Mouse (Mus musculus): ENCODE results near the gene Rnf223. TPM values are rescaled to one million over a fixed set of nuclear protein-coding genes. Genes with fewer than 3 reads are reported as not detected.

Rnf223 gene
- polyA plus RNA-seq, 2 experiments, result 0.13 to 0.27 TPM

- 58% methylated on average over 9 of the region's 9 CpGs for WGBS (ENCODE audit: insufficient replicate concordance)
- no peak overlapping the region for H3K27ac ChIP-seq
- H3K4me2 ChIP-seq (ENCODE audit: low read depth), result no peak overlapping the region
- H3K36me3 ChIP-seq (replicated peaks; ENCODE audit: control insufficient read depth, insufficient read depth, low read depth), result no peaks in the 10 kb centered on the region
- no peak overlapping the region for H3K9ac ChIP-seq (replicated peaks)
- H3K4me1 ChIP-seq (replicated peaks; ENCODE audit: control insufficient read depth in 2 of 2, insufficient read depth in 2 of 2, low read length in 1 of 2), result peaks cover 0 to 4% of the 10 kb centered on the region in 2 experiments; a peak in 2 of 4 replicates
- no peak for TF ChIP-seq CTCF (IDR thresholded peaks at IDR 0.05; ENCODE audit: low read depth)
- no peak for TF ChIP-seq EP300 (IDR thresholded peaks at IDR 0.05; ENCODE audit: low read depth)
- no peaks in the 10 kb centered on the region for H3K9me3 ChIP-seq (ENCODE audit: control insufficient read depth, low read length)
- no peaks in the 10 kb centered on the region for H3K27me3 ChIP-seq (ENCODE audit: control insufficient read depth, insufficient read depth, low read length)
- DNase-seq (ENCODE audit: low read depth in 3 of 3, low spot score in 3 of 3), result no peak
- no peak for ATAC-seq (ENCODE audit: insufficient read depth)
- no peak overlapping the region for H3K4me3 ChIP-seq (ENCODE audit: insufficient read depth in 1 of 2, low read depth in 2 of 2, low read length in 2 of 2)
These were observed 32.4 kb upstream of the Rnf223 start for GRCm38 (mm10) chr4:156097770-156098366.

- Histone ChIP-seq H3K36me3 (replicated peaks; ENCODE audit: control insufficient read depth, insufficient read depth, low read depth) (no peaks in the 10 kb centered on the region), H3K4me3 (ENCODE audit: insufficient read depth in 1 of 2, low read depth in 2 of 2, low read length in 2 of 2) (no peak overlapping the region), H3K27me3 (ENCODE audit: control insufficient read depth, insufficient read depth, low read length) (no peaks in the 10 kb centered on the region), H3K9ac (replicated peaks) (no peak overlapping the region), H3K4me2 (ENCODE audit: low read depth) (no peak overlapping the region), H3K27ac (no peak overlapping the region), H3K4me1 (replicated peaks; ENCODE audit: control insufficient read depth in 2 of 2, insufficient read depth in 2 of 2, low read length in 1 of 2) (no peaks in the 10 kb centered on the region), H3K9me3 (ENCODE audit: control insufficient read depth, low read length) (no peaks in the 10 kb centered on the region)
- no peak for DNase-seq (ENCODE audit: low read depth in 3 of 3, low spot score in 3 of 3)
- WGBS (ENCODE audit: insufficient replicate concordance), result 55% methylated on average over 6 of the region's 6 CpGs
- no peak for ATAC-seq (ENCODE audit: insufficient read depth)
- no peak for TF ChIP-seq CTCF (IDR thresholded peaks at IDR 0.05; ENCODE audit: low read depth)
- no peak for TF ChIP-seq EP300 (IDR thresholded peaks at IDR 0.05; ENCODE audit: low read depth)
These were observed 30.9 kb upstream of the Rnf223 start for GRCm38 (mm10) chr4:156099427-156099826.

GRCm38 (mm10) chr4:156100501-156100900, 29.8 kb upstream of the Rnf223 start:
- ATAC-seq (ENCODE audit: insufficient read depth), result no peak
- no peak overlapping the region for H3K27ac ChIP-seq
- no peak overlapping the region for H3K4me3 ChIP-seq (ENCODE audit: insufficient read depth in 1 of 2, low read depth in 2 of 2, low read length in 2 of 2)
- H3K9me3 ChIP-seq (ENCODE audit: control insufficient read depth, low read length), result no peaks in the 10 kb centered on the region
- TF ChIP-seq EP300 (IDR thresholded peaks at IDR 0.05; ENCODE audit: low read depth) (no peak), CTCF (IDR thresholded peaks at IDR 0.05; ENCODE audit: low read depth) (no peak)
- DNase-seq (ENCODE audit: low read depth in 3 of 3, low spot score in 3 of 3), result no peak
- no peak overlapping the region for H3K9ac ChIP-seq (replicated peaks)
- H3K36me3 ChIP-seq (replicated peaks; ENCODE audit: control insufficient read depth, insufficient read depth, low read depth), result no peaks in the 10 kb centered on the region
- no peak overlapping the region for H3K4me2 ChIP-seq (ENCODE audit: low read depth)
- 54% methylated on average over 5 of the region's 5 CpGs for WGBS (ENCODE audit: insufficient replicate concordance)
- H3K27me3 ChIP-seq (ENCODE audit: control insufficient read depth, insufficient read depth, low read length), result no peaks in the 10 kb centered on the region
- H3K4me1 ChIP-seq (replicated peaks; ENCODE audit: control insufficient read depth in 2 of 2, insufficient read depth in 2 of 2, low read length in 1 of 2), result no peaks in the 10 kb centered on the region

- Histone ChIP-seq H3K4me2 (ENCODE audit: low read depth) (no peak overlapping the region), H3K4me3 (ENCODE audit: insufficient read depth in 1 of 2, low read depth in 2 of 2, low read length in 2 of 2) (no peak overlapping the region), H3K4me1 (replicated peaks; ENCODE audit: control insufficient read depth in 2 of 2, insufficient read depth in 2 of 2, low read length in 1 of 2) (no peaks in the 10 kb centered on the region), H3K36me3 (replicated peaks; ENCODE audit: control insufficient read depth, insufficient read depth, low read depth) (no peaks in the 10 kb centered on the region), H3K9ac (replicated peaks) (no peak overlapping the region), H3K27ac (no peak overlapping the region), H3K27me3 (ENCODE audit: control insufficient read depth, insufficient read depth, low read length) (no peaks in the 10 kb centered on the region), H3K9me3 (ENCODE audit: control insufficient read depth, low read length) (no peaks in the 10 kb centered on the region)
- no peak for DNase-seq (ENCODE audit: low read depth in 3 of 3, low spot score in 3 of 3)
- 26% methylated on average over 3 of the region's 3 CpGs for WGBS (ENCODE audit: insufficient replicate concordance)
- TF ChIP-seq CTCF (IDR thresholded peaks at IDR 0.05; ENCODE audit: low read depth) (no peak; the same call in 1 of the 2 replicates), EP300 (IDR thresholded peaks at IDR 0.05; ENCODE audit: low read depth) (no peak)
- ATAC-seq (ENCODE audit: insufficient read depth), result no peak
These were observed 28.8 kb upstream of the Rnf223 start for GRCm38 (mm10) chr4:156101481-156101903.

- Histone ChIP-seq H3K36me3 (replicated peaks; ENCODE audit: control insufficient read depth, insufficient read depth, low read depth) (no peaks in the 10 kb centered on the region), H3K27me3 (ENCODE audit: control insufficient read depth, insufficient read depth, low read length) (no peaks in the 10 kb centered on the region), H3K4me3 (ENCODE audit: insufficient read depth in 1 of 2, low read depth in 2 of 2, low read length in 2 of 2) (no peak overlapping the region), H3K4me2 (ENCODE audit: low read depth) (no peak overlapping the region), H3K9ac (replicated peaks) (no peak overlapping the region), H3K9me3 (ENCODE audit: control insufficient read depth, low read length) (no peaks in the 10 kb centered on the region), H3K4me1 (replicated peaks; ENCODE audit: control insufficient read depth in 2 of 2, insufficient read depth in 2 of 2, low read length in 1 of 2) (no peaks in the 10 kb centered on the region), H3K27ac (no peak overlapping the region)
- 59% methylated on average over 4 of the region's 4 CpGs for WGBS (ENCODE audit: insufficient replicate concordance)
- TF ChIP-seq CTCF (IDR thresholded peaks at IDR 0.05; ENCODE audit: low read depth) (no peak), EP300 (IDR thresholded peaks at IDR 0.05; ENCODE audit: low read depth) (no peak)
- ATAC-seq (ENCODE audit: insufficient read depth) (no peak), DNase-seq (ENCODE audit: low read depth in 3 of 3, low spot score in 3 of 3) (no peak)
These were observed 27.0 kb upstream of the Rnf223 start for GRCm38 (mm10) chr4:156103342-156103741.
